Mouse (Mus musculus) macrophage (primary cell): ENCODE results near the gene Kdelc1. TPM values are rescaled to one million over a fixed set of nuclear protein-coding genes. Genes with fewer than 3 reads are reported as not detected.

ENCODE experiments used
- H3K27ac ChIP-seq: fragments of 350-480 bp; formaldehyde crosslinking; 2 replicates; pipeline ENCODE4 v1.9.0; 2021
- H3K36me3 ChIP-seq: fragments of 350-480 bp; formaldehyde crosslinking; 2 replicates; pipeline ENCODE4 v1.9.0; 2021; ENCODE audit errors: inconsistent target
- H3K4me3 ChIP-seq: fragments of 350-480 bp; formaldehyde crosslinking; 2 replicates; pipeline ENCODE4 v1.9.0; 2021; ENCODE audit errors: inconsistent target
- H3K79me2 ChIP-seq: fragments of 350-480 bp; formaldehyde crosslinking; 2 replicates; pipeline ENCODE4 v1.9.0; 2021; ENCODE audit errors: inconsistent target
- WGBS: methylation state at CpG from one replicate; pipeline ENCODE4 v1.1.7; 2026; ENCODE audit warnings: inconsistent platforms; ENCODE audit not compliant: missing documents; 5-methylcytosine and 5-hydroxymethylcytosine counted together
- polyA plus RNA-seq: library from polyadenylated mRNA; stranded (reverse); fragments of 250-400 nt; gene quantifications from 3 replicates; pipeline ENCODE4 v1.2.4, GENCODE M21; 2018; ENCODE audit warnings: inconsistent platforms

Gene Kdelc1
- polyA plus RNA-seq, 1 experiment from 2014 or later: 8.4 TPM

GRCm38 (mm10) chr1:44119201-44120073 lies 829 bp upstream of the Kdelc1 start:
- Histone ChIP-seq H3K4me3 (peak overlapping the region; percentile 67), H3K36me3 (no peaks in the 10 kb centered on the region), H3K79me2 (no peaks in the 10 kb centered on the region), H3K27ac (peak overlapping the region; percentile 60)
- WGBS: 1% methylated on average over 43 of the region's 43 CpGs

GRCm38 (mm10) chr1:44117571-44117970 lies 1.0 kb downstream of the Kdelc1 start:
- no peak overlapping the region for H3K27ac ChIP-seq
- peak overlapping the region; percentile 67 for H3K4me3 ChIP-seq
- H3K36me3 ChIP-seq: peaks cover 6% of the 10 kb centered on the region; the same call in 1 of the 2 replicates
- H3K79me2 ChIP-seq: no peaks in the 10 kb centered on the region

GRCm38 (mm10) chr1:44102939-44103338 lies 15.7 kb downstream of the Kdelc1 start:
- Histone ChIP-seq H3K36me3 (no peaks in the 10 kb centered on the region), H3K4me3 (peak overlapping the region; percentile 32; the same call in 1 of the 2 replicates), H3K27ac (no peak overlapping the region), H3K79me2 (peaks cover 33% of the 10 kb centered on the region)
- 27% methylated on average over 5 of the region's 5 CpGs for WGBS

GRCm38 (mm10) chr1:44102259-44102717 lies 16.3 kb downstream of the Kdelc1 start, which contains the start of gene Tex30:
Gene Tex30, minus strand, starts transcription at chr1:44102441.
- Histone ChIP-seq H3K79me2 (peaks cover 39% of the 10 kb centered on the region), H3K4me3 (peak within 1 kb of the TSS; percentile 74), H3K36me3 (no peaks in the 10 kb centered on the region), H3K27ac (peak within 1 kb of the TSS; percentile 22; the same call in 1 of the 2 replicates)
- WGBS: 1% methylated on average over 55 of the region's 55 CpGs

- H3K79me2 ChIP-seq: peaks cover 46% of the 10 kb centered on the region
- WGBS: 1% methylated on average over 53 of the region's 55 CpGs
- H3K27ac ChIP-seq: peak overlapping the region; percentile 22; the same call in 1 of the 2 replicates
- H3K4me3 ChIP-seq: peak overlapping the region; percentile 74
- H3K36me3 ChIP-seq: no peaks in the 10 kb centered on the region
Observed at GRCm38 (mm10) chr1:44101448-44102225, 17.0 kb downstream of the Kdelc1 start.

- WGBS: 0% methylated on average over 1 of the region's 1 CpGs
- Histone ChIP-seq H3K79me2 (no peaks in the 10 kb centered on the region), H3K27ac (no peak overlapping the region), H3K36me3 (no peaks in the 10 kb centered on the region), H3K4me3 (no peak overlapping the region)
Observed at GRCm38 (mm10) chr1:44064625-44065024, 54.0 kb downstream of the Kdelc1 start.

GRCm38 (mm10) chr1:44063439-44063838 lies 55.2 kb downstream of the Kdelc1 start:
- no peaks in the 10 kb centered on the region for H3K36me3 ChIP-seq
- 96% methylated on average over 6 of the region's 6 CpGs for WGBS
- no peak overlapping the region for H3K4me3 ChIP-seq
- no peak overlapping the region for H3K27ac ChIP-seq
- H3K79me2 ChIP-seq: no peaks in the 10 kb centered on the region

- no peaks in the 10 kb centered on the region for H3K36me3 ChIP-seq
- H3K79me2 ChIP-seq: no peaks in the 10 kb centered on the region
- no peak within 1 kb of the TSS for H3K4me3 ChIP-seq
- 85% methylated on average over 2 of the region's 2 CpGs for WGBS
- no peak within 1 kb of the TSS for H3K27ac ChIP-seq
Observed at GRCm38 (mm10) chr1:44061836-44062235, 56.8 kb downstream of the Kdelc1 start, which contains the start of gene Gm8251. Gene Gm8251, minus strand, starts transcription at chr1:44061936.

GRCm38 (mm10) chr1:44057805-44058204 lies 60.8 kb downstream of the Kdelc1 start:
- WGBS: 84% methylated on average over 3 of the region's 3 CpGs
- no peaks in the 10 kb centered on the region for H3K79me2 ChIP-seq

More at GRCm38 (mm10) chr1:44057805-44058204, 60.8 kb downstream of the Kdelc1 start:
- Histone ChIP-seq H3K36me3 (no peaks in the 10 kb centered on the region), H3K4me3 (no peak overlapping the region), H3K27ac (no peak overlapping the region)

Other genes starting within 250 kb of the Kdelc1 start
- gene Tpp2, start 185.2 kb downstream of the Kdelc1 start, polyA plus RNA-seq: 34.3 to 46.0 TPM (median 42.9 TPM) in 3 replicates
- not detected in 3 replicates for gene Mettl21c, start 98.8 kb downstream of the Kdelc1 start, polyA plus RNA-seq
- not detected in 3 replicates for gene Gm8251, start 56.9 kb downstream of the Kdelc1 start, polyA plus RNA-seq
- 6.4 to 14.7 TPM (median 9.7 TPM) in 3 replicates for gene Tex30, start 16.4 kb downstream of the Kdelc1 start, polyA plus RNA-seq
- 9.3 to 13.5 TPM (median 13.2 TPM) in 3 replicates for gene Bivm, start 149 bp upstream of the Kdelc1 start, polyA plus RNA-seq
- gene Ercc5, start 28.9 kb upstream of the Kdelc1 start, polyA plus RNA-seq: 6.4 to 9.2 TPM (median 8.6 TPM) in 3 replicates
- not detected in 3 replicates for gene Mettl21e, start 100.2 kb upstream of the Kdelc1 start, polyA plus RNA-seq